Mouse (Mus musculus): Measurements from ENCODE around the gene Cyp46a1. TPM values are rescaled to one million over a fixed set of nuclear protein-coding genes. Genes with fewer than 3 reads are reported as not detected.

Cyp46a1 gene
- polyA plus RNA-seq, 1 experiment = 1.6 TPM

GRCm38 (mm10) chr12:108398681-108399080 lies 64.5 kb downstream of the Cyp46a1 start:
- Histone ChIP-seq H3ac (ENCODE audit: control insufficient read depth, insufficient read length) (no peak overlapping the region), H3K4me2 (ENCODE audit: low read depth) (no peak overlapping the region), H3K79me2 (ENCODE audit: control insufficient read depth, insufficient read depth) (no peaks in the 10 kb centered on the region), H3K27me3 (ENCODE audit: control insufficient read depth, insufficient read depth, insufficient read length) (no peaks in the 10 kb centered on the region), H3K36me3 (ENCODE audit: control insufficient read depth, insufficient read depth) (no peaks in the 10 kb centered on the region), H3K4me3 (no peak overlapping the region)
- no peak for TF ChIP-seq POLR2AphosphoS2 (IDR thresholded peaks at IDR 0.05; ENCODE audit: insufficient read length, low read depth)

- Histone ChIP-seq H3ac (ENCODE audit: control insufficient read depth, insufficient read length) (no peak overlapping the region), H3K36me3 (ENCODE audit: control insufficient read depth, insufficient read depth) (no peaks in the 10 kb centered on the region), H3K79me2 (ENCODE audit: control insufficient read depth, insufficient read depth) (no peaks in the 10 kb centered on the region), H3K4me2 (ENCODE audit: low read depth) (no peak overlapping the region), H3K27me3 (ENCODE audit: control insufficient read depth, insufficient read depth, insufficient read length) (no peaks in the 10 kb centered on the region), H3K4me3 (no peak overlapping the region)
- TF ChIP-seq MYOD1 (IDR thresholded peaks at IDR 0.05; ENCODE audit: control insufficient read depth in 1 of 3, insufficient read length in 2 of 3, low read depth in 2 of 3) = no peak
- TF ChIP-seq E2F4 (IDR thresholded peaks at IDR 0.05; ENCODE audit: insufficient read depth) = no peak
- TF ChIP-seq CEBPB (IDR thresholded peaks at IDR 0.05; ENCODE audit: insufficient read depth, poor library complexity, severe bottlenecking) = no peak
- no peak for TF ChIP-seq SRF (IDR thresholded peaks at IDR 0.05; ENCODE audit: control insufficient read depth, insufficient read length, low read depth)
- TF ChIP-seq MAX (IDR thresholded peaks at IDR 0.05; ENCODE audit: low read depth) = no peak
- no peak for TF ChIP-seq POLR2A (IDR thresholded peaks at IDR 0.05; ENCODE audit: insufficient read length, low read depth)
- TF ChIP-seq MYOG (IDR thresholded peaks at IDR 0.05; ENCODE audit: control insufficient read depth in 1 of 3, insufficient read depth in 1 of 3, insufficient read length in 2 of 3, low read depth in 2 of 3) = no peak
- TF ChIP-seq TCF3 (IDR thresholded peaks at IDR 0.05; ENCODE audit: insufficient read length, low read depth) = no peak
- TF ChIP-seq REST (IDR thresholded peaks at IDR 0.05; ENCODE audit: insufficient read depth, insufficient read length) = no peak
- no peak for TF ChIP-seq TCF12 (IDR thresholded peaks at IDR 0.05; ENCODE audit: insufficient read depth, poor library complexity, severe bottlenecking)
- TF ChIP-seq USF1 (IDR thresholded peaks at IDR 0.05; ENCODE audit: low read depth) = no peak
- no peak for TF ChIP-seq POLR2AphosphoS2 (IDR thresholded peaks at IDR 0.05; ENCODE audit: insufficient read length, low read depth)
Observed at GRCm38 (mm10) chr12:108399191-108399590, 65.0 kb downstream of the Cyp46a1 start.

- no peaks in the 10 kb centered on the region for H3K27me3 ChIP-seq (ENCODE audit: control insufficient read depth, insufficient read depth, insufficient read length)
- H3K4me3 ChIP-seq = no peak overlapping the region
- no peaks in the 10 kb centered on the region for H3K36me3 ChIP-seq (ENCODE audit: control insufficient read depth, insufficient read depth)
- no peaks in the 10 kb centered on the region for H3K79me2 ChIP-seq (ENCODE audit: control insufficient read depth, insufficient read depth)
- no peak overlapping the region for H3ac ChIP-seq (ENCODE audit: control insufficient read depth, insufficient read length)
- no peak overlapping the region for H3K4me2 ChIP-seq (ENCODE audit: low read depth)
- TF ChIP-seq MAX (IDR thresholded peaks at IDR 0.05; ENCODE audit: low read depth) = no peak
- TF ChIP-seq CEBPB (IDR thresholded peaks at IDR 0.05; ENCODE audit: insufficient read depth, poor library complexity, severe bottlenecking) = no peak
- TF ChIP-seq TCF12 (IDR thresholded peaks at IDR 0.05; ENCODE audit: insufficient read depth, poor library complexity, severe bottlenecking) = no peak
- TF ChIP-seq TCF3 (IDR thresholded peaks at IDR 0.05; ENCODE audit: insufficient read length, low read depth) = no peak
- no peak for TF ChIP-seq SRF (IDR thresholded peaks at IDR 0.05; ENCODE audit: control insufficient read depth, insufficient read length, low read depth)
- no peak for TF ChIP-seq USF1 (IDR thresholded peaks at IDR 0.05; ENCODE audit: low read depth)
- no peak for TF ChIP-seq MYOG (IDR thresholded peaks at IDR 0.05; ENCODE audit: control insufficient read depth in 1 of 3, insufficient read depth in 1 of 3, insufficient read length in 2 of 3, low read depth in 2 of 3)
- TF ChIP-seq MYOD1 (IDR thresholded peaks at IDR 0.05; ENCODE audit: control insufficient read depth in 1 of 3, insufficient read length in 2 of 3, low read depth in 2 of 3) = no peak
- no peak for TF ChIP-seq POLR2A (IDR thresholded peaks at IDR 0.05; ENCODE audit: insufficient read length, low read depth)
- TF ChIP-seq E2F4 (IDR thresholded peaks at IDR 0.05; ENCODE audit: insufficient read depth) = no peak
- no peak for TF ChIP-seq REST (IDR thresholded peaks at IDR 0.05; ENCODE audit: insufficient read depth, insufficient read length)
- no peak for TF ChIP-seq POLR2AphosphoS2 (IDR thresholded peaks at IDR 0.05; ENCODE audit: insufficient read length, low read depth)
Observed at GRCm38 (mm10) chr12:108400951-108401350, 66.8 kb downstream of the Cyp46a1 start.

GRCm38 (mm10) chr12:108403957-108404356 lies 69.8 kb downstream of the Cyp46a1 start:
- no peaks in the 10 kb centered on the region for H3K36me3 ChIP-seq (ENCODE audit: control insufficient read depth, insufficient read depth)
- H3K27me3 ChIP-seq (ENCODE audit: control insufficient read depth, insufficient read depth, insufficient read length) = no peaks in the 10 kb centered on the region
- no peaks in the 10 kb centered on the region for H3K79me2 ChIP-seq (ENCODE audit: control insufficient read depth, insufficient read depth)
- TF ChIP-seq REST (IDR thresholded peaks at IDR 0.05; ENCODE audit: insufficient read depth, insufficient read length) (no peak), CEBPB (IDR thresholded peaks at IDR 0.05; ENCODE audit: insufficient read depth, poor library complexity, severe bottlenecking) (peak; percentile 36; the same call in 1 of the 2 replicates), USF1 (IDR thresholded peaks at IDR 0.05; ENCODE audit: low read depth) (no peak), TCF3 (IDR thresholded peaks at IDR 0.05; ENCODE audit: insufficient read length, low read depth) (no peak), POLR2AphosphoS2 (IDR thresholded peaks at IDR 0.05; ENCODE audit: insufficient read length, low read depth) (no peak)
- H3K4me3 ChIP-seq = no peak overlapping the region
- no peak overlapping the region for H3ac ChIP-seq (ENCODE audit: control insufficient read depth, insufficient read length)
- H3K4me2 ChIP-seq (ENCODE audit: low read depth) = no peak overlapping the region

- Histone ChIP-seq H3ac (ENCODE audit: control insufficient read depth, insufficient read length) (no peak overlapping the region), H3K4me2 (ENCODE audit: low read depth) (peak overlapping the region; percentile 5), H3K36me3 (ENCODE audit: control insufficient read depth, insufficient read depth) (no peaks in the 10 kb centered on the region), H3K4me3 (no peak overlapping the region), H3K79me2 (ENCODE audit: control insufficient read depth, insufficient read depth) (no peaks in the 10 kb centered on the region), H3K27me3 (ENCODE audit: control insufficient read depth, insufficient read depth, insufficient read length) (no peaks in the 10 kb centered on the region)
- TF ChIP-seq MAX (IDR thresholded peaks at IDR 0.05; ENCODE audit: low read depth) (no peak), MYOD1 (IDR thresholded peaks at IDR 0.05; ENCODE audit: control insufficient read depth in 1 of 3, insufficient read length in 2 of 3, low read depth in 2 of 3) (peak; percentile 88 to 97 (median 96)), TCF12 (IDR thresholded peaks at IDR 0.05; ENCODE audit: insufficient read depth, poor library complexity, severe bottlenecking) (peak; percentile 66), USF1 (IDR thresholded peaks at IDR 0.05; ENCODE audit: low read depth) (no peak), SRF (IDR thresholded peaks at IDR 0.05; ENCODE audit: control insufficient read depth, insufficient read length, low read depth) (no peak), CEBPB (IDR thresholded peaks at IDR 0.05; ENCODE audit: insufficient read depth, poor library complexity, severe bottlenecking) (no peak), REST (IDR thresholded peaks at IDR 0.05; ENCODE audit: insufficient read depth, insufficient read length) (no peak), MYOG (IDR thresholded peaks at IDR 0.05; ENCODE audit: control insufficient read depth in 1 of 3, insufficient read depth in 1 of 3, insufficient read length in 2 of 3, low read depth in 2 of 3) (peak in 2 of 3 experiments; percentile 46 to 59), POLR2A (IDR thresholded peaks at IDR 0.05; ENCODE audit: insufficient read length, low read depth) (no peak), E2F4 (IDR thresholded peaks at IDR 0.05; ENCODE audit: insufficient read depth) (no peak), POLR2AphosphoS2 (IDR thresholded peaks at IDR 0.05; ENCODE audit: insufficient read length, low read depth) (no peak), TCF3 (IDR thresholded peaks at IDR 0.05; ENCODE audit: insufficient read length, low read depth) (peak; percentile 55)
Observed at GRCm38 (mm10) chr12:108409100-108409499, 74.9 kb downstream of the Cyp46a1 start.

Data from myocyte (in vitro differentiated cells).